Mouse (Mus musculus) CH12.LX (cell line): ENCODE results near the gene Gm11037.

ENCODE experiments used
- CHD1 ChIP-seq: IDR thresholded peaks from 2 replicates; pipeline ENCODE4 v1.6.1; 2012; ENCODE audit warnings: low read depth, low read length, improper control_type of control experiment, inconsistent platforms
- CTCF ChIP-seq, 2 experiments: IDR thresholded peaks in 1 of 2; conservative IDR thresholded peaks in 1 of 2; 2 replicates each; pipeline ENCODE4 v1.5.1; 2011 to 2012; ENCODE audit warnings: low read depth in 2 of 2, low read length in 2 of 2, improper control_type of control experiment in 1 of 2, inconsistent platforms in 1 of 2, mild to moderate bottlenecking in 1 of 2, moderate library complexity in 1 of 2
- EP300 ChIP-seq: IDR thresholded peaks from 2 replicates; pipeline ENCODE4 v1.6.1; 2011; ENCODE audit warnings: low read length, improper control_type of control experiment
- ETS1 ChIP-seq: conservative IDR thresholded peaks from 2 replicates; pipeline ENCODE4 v1.6.1; 2012; ENCODE audit warnings: low read depth, mild to moderate bottlenecking, inconsistent platforms, low read length, improper control_type of control experiment, moderate library complexity
- HCFC1 ChIP-seq: IDR thresholded peaks from 2 replicates; pipeline ENCODE4 v1.6.1; 2012; ENCODE audit warnings: low read depth, mild to moderate bottlenecking, inconsistent platforms, low read length, improper control_type of control experiment
- MAFK ChIP-seq: IDR thresholded peaks from 2 replicates; pipeline ENCODE4 v1.6.1; 2011; ENCODE audit warnings: low read length, improper control_type of control experiment; ENCODE audit not compliant: insufficient replicate concordance
- MXI1 ChIP-seq: IDR thresholded peaks from 2 replicates; pipeline ENCODE4 v1.6.1; 2011; ENCODE audit warnings: mild to moderate bottlenecking, low read depth, low read length, improper control_type of control experiment
- NELFE ChIP-seq: IDR thresholded peaks from 2 replicates; pipeline ENCODE4 v1.6.1; 2011; ENCODE audit warnings: low read depth, low read length, improper control_type of control experiment
- USF2 ChIP-seq: conservative IDR thresholded peaks from 2 replicates; pipeline ENCODE4 v1.6.1; 2011; ENCODE audit warnings: low read depth, low read length, improper control_type of control experiment

DNA sequence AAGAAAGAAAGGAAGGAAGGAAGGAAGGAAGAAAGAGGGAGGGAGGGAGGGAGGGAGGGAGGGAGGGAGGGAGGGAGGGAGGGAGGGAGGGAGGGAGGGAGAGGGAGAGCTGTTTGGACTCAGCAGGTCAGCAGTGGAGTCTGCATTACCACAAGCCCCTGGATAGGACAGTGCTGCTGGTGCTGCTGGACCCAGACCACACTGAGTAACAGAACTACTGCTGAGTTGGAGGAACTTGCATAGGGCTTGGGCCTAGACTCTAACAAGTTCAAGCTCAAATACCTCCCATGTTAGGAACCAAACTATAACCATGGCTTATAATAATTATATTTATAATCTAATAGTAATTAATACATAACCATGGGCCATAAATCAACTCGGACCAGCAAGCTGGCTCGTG, 2.4 kb upstream of the Gm11037 start:
- TF ChIP-seq USF2 (no peak), HCFC1 (no peak), EP300 (no peak), CTCF (conservative IDR thresholded peaks at IDR 0.05 in 1 of 2, IDR thresholded peaks at IDR 0.05 in 1 of 2; ENCODE audit: low read depth in 2 of 2, low read length in 2 of 2) (no peak), ETS1 (no peak), MXI1 (no peak), MAFK (no peak), NELFE (no peak), CHD1 (no peak)
